Mouse (Mus musculus) G1E (cell line): ENCODE data around the gene Ace3. TPM values are rescaled to one million over a fixed set of nuclear protein-coding genes. Genes with fewer than 3 reads are reported as not detected.
A peak's percentile ranks its signal among the peaks of the same experiment; 100 is the strongest.

Experiments used
- ATAC-seq: 2 replicates; pipeline ENCODE4 v1.8.0; 2016; ENCODE audit warnings: mild to moderate bottlenecking; ENCODE audit not compliant: insufficient number of reproducible peaks, poor library complexity, low FRiP score, severe bottlenecking; ENCODE audit errors: extremely low read depth
- DNase-seq: peaks from one replicate; pipeline ENCODE4 v3.0.0; 2012; ENCODE audit warnings: low spot score
- H3K27me3 ChIP-seq: 2 replicates; pipeline ENCODE4 v1.6.1; 2012; ENCODE audit warnings: mild to moderate bottlenecking, low read length, inconsistent platforms; ENCODE audit not compliant: insufficient read depth
- H3K36me3 ChIP-seq: replicated peaks from 2 replicates; pipeline ENCODE3; 2012; ENCODE audit warnings: mild to moderate bottlenecking, inconsistent platforms
- H3K4me1 ChIP-seq: 2 replicates; pipeline ENCODE4 v1.6.1; 2012; ENCODE audit warnings: low read depth, low read length, inconsistent platforms, mixed read lengths; ENCODE audit not compliant: insufficient read depth
- H3K4me3 ChIP-seq: 2 replicates; pipeline ENCODE4 v1.5.1; 2012; ENCODE audit warnings: low read depth, mild to moderate bottlenecking, inconsistent platforms, low read length, moderate library complexity, mixed read lengths
- H3K9me3 ChIP-seq: replicated peaks from 2 replicates; pipeline ENCODE4 v1.6.1; 2012; ENCODE audit warnings: inconsistent platforms
- CTCF ChIP-seq: IDR thresholded peaks from 2 replicates; pipeline ENCODE4 v1.5.1; 2012; ENCODE audit warnings: low read depth, low read length, inconsistent platforms, mixed read lengths
- GATA1 ChIP-seq: IDR thresholded peaks from 2 replicates; pipeline ENCODE4 v1.6.1; 2012; ENCODE audit warnings: borderline replicate concordance, low read length, inconsistent platforms, mixed read lengths
- GATA2 ChIP-seq: IDR thresholded peaks from 2 replicates; pipeline ENCODE4 v1.6.1; 2012; ENCODE audit warnings: low read depth, low read length, inconsistent platforms, borderline replicate concordance
- POLR2AphosphoS5 ChIP-seq: IDR thresholded peaks from 2 replicates; pipeline ENCODE4 v1.6.1; 2012; ENCODE audit warnings: low read depth, low read length, inconsistent platforms; ENCODE audit not compliant: insufficient replicate concordance
- TAL1 ChIP-seq: conservative IDR thresholded peaks from 2 replicates; pipeline ENCODE4 v1.6.1; 2012; ENCODE audit warnings: low read depth, low read length, inconsistent platforms, mixed read lengths
- polyA plus RNA-seq: library from polyadenylated mRNA; stranded (reverse); fragments of >175 nt; gene quantifications from 2 replicates; pipeline ENCODE4 v1.2.3, GENCODE M21; 2012
- total RNA-seq, 2 experiments: library from RNA; stranded (forward) in 1 of 2; stranded (reverse) in 1 of 2; fragments of 200-1000 nt in 1 of 2; fragments of >200 nt in 1 of 2; fragmentation: Nextera tagmentation in 1 of 2; gene quantifications; 2 replicates each; pipeline ENCODE4 v1.2.3; 2014 to 2017

The Ace3 gene
- total and polyA plus RNA-seq, 3 experiments = not detected

DNA sequence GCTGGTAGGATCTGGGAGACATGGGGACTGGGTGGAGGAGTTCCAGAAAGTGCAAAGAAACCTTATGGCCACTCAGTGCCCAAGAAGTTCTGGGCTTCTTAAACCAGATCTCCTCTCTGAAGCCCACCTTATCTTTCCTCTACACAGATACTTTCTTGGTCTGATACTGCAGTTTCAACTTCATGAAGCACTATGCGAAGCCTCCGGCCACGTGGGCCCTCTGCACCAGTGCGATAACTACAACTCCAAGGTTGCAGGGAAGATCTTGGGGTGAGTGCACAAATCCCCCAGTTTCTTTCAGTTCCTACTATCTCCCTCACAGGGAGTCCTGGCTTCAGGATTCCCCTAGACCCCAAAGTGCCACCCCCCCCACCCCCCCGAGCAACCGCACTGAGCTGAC lies 5.6 kb downstream of the Ace3 start:
- TF ChIP-seq GATA1 (no peak), CTCF (no peak), GATA2 (no peak), POLR2AphosphoS5 (no peak)
- Histone ChIP-seq H3K27me3 (peaks cover 36% of the 10 kb centered on the region), H3K9me3 (no peaks in the 10 kb centered on the region), H3K4me3 (no peak overlapping the region), H3K36me3 (no peaks in the 10 kb centered on the region), H3K4me1 (peaks cover 4% of the 10 kb centered on the region; the same call in 1 of the 2 replicates)
- no peak for DNase-seq
- ATAC-seq = no peak

DNA sequence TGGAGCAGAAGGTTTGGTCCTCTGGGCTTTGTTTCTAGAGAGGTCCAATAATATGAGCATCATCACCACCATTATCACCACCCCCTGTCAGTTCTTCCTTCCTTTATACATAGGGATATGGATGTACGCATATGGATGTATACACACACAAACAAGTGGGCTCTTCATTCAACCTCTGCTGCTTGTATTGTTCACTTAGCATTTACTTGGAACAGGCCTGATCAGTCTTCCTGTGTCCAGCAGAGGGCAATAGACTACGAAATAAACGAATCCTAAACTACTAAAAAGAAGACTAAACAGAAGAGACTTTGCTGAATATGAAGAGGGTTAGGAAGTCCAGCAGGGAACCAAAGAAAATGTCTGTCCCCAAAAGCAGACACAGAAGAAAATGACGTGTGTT lies 7.2 kb downstream of the Ace3 start:
- Histone ChIP-seq H3K36me3 (no peaks in the 10 kb centered on the region), H3K4me3 (no peak overlapping the region), H3K9me3 (no peaks in the 10 kb centered on the region), H3K27me3 (peaks cover 29% of the 10 kb centered on the region), H3K4me1 (peaks cover 4% of the 10 kb centered on the region; the same call in 1 of the 2 replicates)
- TF ChIP-seq POLR2AphosphoS5 (no peak), TAL1 (no peak), GATA2 (no peak), CTCF (no peak), GATA1 (no peak)
- ATAC-seq = no peak
- DNase-seq = peak; percentile 22

DNA sequence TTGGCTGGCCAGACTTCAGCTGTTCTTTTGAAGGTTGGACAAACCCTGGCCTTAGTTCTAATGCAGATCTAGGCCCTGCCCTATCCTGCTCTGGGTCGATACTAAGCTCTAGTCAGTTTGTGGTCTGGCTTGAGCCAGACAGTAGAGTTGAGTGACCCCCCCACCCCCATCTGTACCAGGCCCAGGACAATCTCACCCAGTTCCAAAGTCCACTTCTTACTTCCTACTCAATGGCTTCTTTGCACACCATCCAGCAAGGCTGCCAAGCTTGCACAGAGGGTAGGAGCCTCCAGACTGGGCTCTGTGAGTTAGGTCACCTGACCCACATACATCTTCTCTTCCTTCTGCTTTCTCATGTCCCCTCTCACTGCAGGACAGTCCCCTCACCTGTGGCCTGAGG lies 10.1 kb downstream of the Ace3 start:
- no peak for ATAC-seq
- no peaks in the 10 kb centered on the region for H3K9me3 ChIP-seq
- H3K4me3 ChIP-seq = no peak overlapping the region
- peaks cover 35% of the 10 kb centered on the region for H3K27me3 ChIP-seq
- no peaks in the 10 kb centered on the region for H3K36me3 ChIP-seq
- no peak for TF ChIP-seq POLR2AphosphoS5
- TF ChIP-seq GATA1 = no peak
- TF ChIP-seq CTCF = no peak
- TF ChIP-seq TAL1 = no peak
- no peak for TF ChIP-seq GATA2
- peaks cover 8% of the 10 kb centered on the region for H3K4me1 ChIP-seq
- DNase-seq = no peak

DNA sequence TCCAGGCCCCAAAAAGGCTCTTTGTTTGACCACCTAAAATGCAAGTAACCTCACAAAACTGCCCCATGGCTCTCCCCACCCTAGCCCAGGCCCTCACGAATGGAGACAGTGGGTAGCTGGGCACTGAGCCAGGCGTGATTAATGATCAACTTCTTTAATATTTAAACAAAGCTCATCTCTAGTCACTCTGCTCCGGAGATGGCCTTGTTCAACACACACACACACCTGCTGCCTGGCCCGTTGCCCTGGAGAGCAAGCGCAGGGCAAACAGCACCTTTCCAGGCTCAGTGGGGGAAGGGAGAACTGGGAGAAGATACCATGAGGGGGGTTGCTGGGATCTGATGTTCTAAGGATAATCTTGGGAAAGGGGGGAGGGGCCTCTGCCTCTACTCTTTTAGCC lies 11.5 kb downstream of the Ace3 start:
- ATAC-seq (no peak), DNase-seq (no peak)
- no peak overlapping the region for H3K4me3 ChIP-seq
- H3K27me3 ChIP-seq = peaks cover 47% of the 10 kb centered on the region
- peaks cover 8% of the 10 kb centered on the region for H3K4me1 ChIP-seq
- TF ChIP-seq TAL1 = no peak
- no peak for TF ChIP-seq CTCF
- TF ChIP-seq GATA2 = no peak
- TF ChIP-seq GATA1 = no peak
- TF ChIP-seq POLR2AphosphoS5 = no peak
- H3K9me3 ChIP-seq = no peaks in the 10 kb centered on the region
- no peaks in the 10 kb centered on the region for H3K36me3 ChIP-seq

DNA sequence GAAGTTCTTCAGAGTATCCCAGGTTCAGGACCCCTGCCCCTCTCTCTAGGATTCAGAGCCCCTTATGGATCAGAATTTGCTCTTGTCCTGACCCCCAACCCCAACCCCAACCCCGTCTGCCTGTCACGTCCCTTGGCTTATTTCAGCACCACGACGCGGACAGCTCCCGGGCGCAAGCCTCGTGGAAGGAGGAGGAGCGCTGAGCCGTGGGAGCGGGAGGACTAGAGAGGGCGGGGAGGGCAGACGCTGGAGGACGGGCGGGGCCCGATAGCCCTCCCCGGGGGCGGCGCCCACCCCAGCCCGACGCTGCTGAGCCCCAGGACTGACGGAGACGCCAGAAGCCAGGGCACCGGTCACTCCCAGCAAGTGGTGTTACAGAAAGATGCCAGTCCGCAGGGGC lies 13.3 kb downstream of the Ace3 start, which contains the start of gene Kcnh6:
Gene Kcnh6 (plus strand): TSS at position 304 of the 400 bp plus-strand sequence.
- ATAC-seq (no peak), DNase-seq (peak; percentile 87)
- peak within 1 kb of the TSS; percentile 60; the same call in 1 of the 2 replicates for H3K4me3 ChIP-seq
- H3K36me3 ChIP-seq = no peaks in the 10 kb centered on the region
- peaks cover 4% of the 10 kb centered on the region for H3K4me1 ChIP-seq
- no peak for TF ChIP-seq TAL1
- TF ChIP-seq CTCF = no peak
- no peak for TF ChIP-seq POLR2AphosphoS5
- H3K9me3 ChIP-seq = no peaks in the 10 kb centered on the region
- H3K27me3 ChIP-seq = peaks cover 58% of the 10 kb centered on the region

DNA sequence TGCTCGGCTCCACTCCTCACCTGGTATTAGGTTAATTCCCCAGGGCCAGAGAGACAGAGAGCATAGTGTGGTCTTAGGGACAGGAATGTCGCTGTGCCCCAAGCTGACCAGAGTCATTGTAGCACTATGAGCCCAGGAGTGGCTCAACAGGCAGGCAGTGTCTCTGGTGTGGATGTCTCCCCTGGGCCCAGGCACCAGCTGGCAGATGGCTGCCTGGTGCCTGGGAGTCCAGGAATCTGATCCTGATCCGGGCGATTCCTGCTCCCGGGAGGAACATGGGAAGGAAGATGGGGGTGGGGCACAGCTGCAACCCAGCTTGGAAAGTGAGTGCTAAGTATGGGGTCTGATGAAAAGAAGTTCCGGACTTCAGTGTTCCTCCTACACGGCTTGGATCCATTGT lies 18.2 kb downstream of the Ace3 start:
- peaks cover 4% of the 10 kb centered on the region for H3K4me1 ChIP-seq
- TF ChIP-seq POLR2AphosphoS5 (no peak), TAL1 (no peak), GATA2 (no peak), CTCF (no peak), GATA1 (no peak)
- no peak overlapping the region for H3K4me3 ChIP-seq
- ATAC-seq = no peak
- no peaks in the 10 kb centered on the region for H3K9me3 ChIP-seq
- H3K36me3 ChIP-seq = no peaks in the 10 kb centered on the region
- no peak for DNase-seq
- peaks cover 71% of the 10 kb centered on the region for H3K27me3 ChIP-seq

DNA sequence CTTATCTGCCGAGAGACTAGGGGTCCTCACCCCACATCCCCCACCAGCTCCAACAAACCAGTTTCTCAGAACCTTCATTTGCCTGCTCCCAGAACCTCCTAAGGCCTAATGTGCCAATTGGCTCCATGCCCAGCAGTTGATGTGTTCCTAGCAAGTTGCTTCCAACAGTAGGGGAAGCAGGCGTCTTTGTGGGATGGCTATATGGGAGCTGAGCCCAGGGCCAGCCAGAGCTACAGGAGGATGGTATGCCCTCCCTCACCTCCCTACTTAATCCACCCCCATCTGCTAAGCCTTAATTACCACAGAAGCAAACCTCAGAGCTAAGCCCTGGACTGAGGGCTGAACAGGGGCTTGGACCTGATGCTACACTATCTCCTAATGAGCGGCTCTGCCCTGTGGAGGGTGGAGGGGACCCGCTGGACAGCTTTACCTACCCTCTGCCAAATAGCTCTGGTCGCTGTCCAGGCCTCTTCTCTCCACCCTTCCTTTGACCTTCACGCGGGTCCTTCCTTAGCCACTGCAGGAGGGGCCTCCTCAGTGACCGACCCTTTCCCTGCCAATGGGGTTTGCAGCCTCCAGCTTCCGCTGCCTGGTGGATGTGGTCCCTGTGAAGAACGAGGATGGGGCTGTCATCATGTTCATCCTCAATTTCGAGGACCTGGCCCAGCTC lies 19.2 kb downstream of the Ace3 start:
- H3K4me1 ChIP-seq = no peaks in the 10 kb centered on the region
- ATAC-seq = no peak
- H3K4me3 ChIP-seq = no peak overlapping the region
- TF ChIP-seq TAL1 = no peak
- TF ChIP-seq CTCF = no peak
- no peak for TF ChIP-seq GATA1
- TF ChIP-seq GATA2 = no peak
- TF ChIP-seq POLR2AphosphoS5 = no peak
- H3K36me3 ChIP-seq = no peaks in the 10 kb centered on the region
- no peaks in the 10 kb centered on the region for H3K9me3 ChIP-seq
- DNase-seq = no peak
- peaks cover 70% of the 10 kb centered on the region for H3K27me3 ChIP-seq
